Mouse (Mus musculus) lung, postnatal 14 days (tissue): ENCODE measurements around the gene Fmnl2.
A peak's percentile ranks its signal among the peaks of the same experiment; 100 is the strongest.

ENCODE experiments used
- DNase-seq: peaks from one replicate; pipeline ENCODE4 v3.0.0; 2021

Fmnl2 gene

GRCm38 (mm10) chr2:52918094-52918493, 60.4 kb downstream of the Fmnl2 start:
- no peak for DNase-seq

GRCm38 (mm10) chr2:52920701-52921435, 63.2 kb downstream of the Fmnl2 start:
- DNase-seq: no peak

- no peak for DNase-seq
Observed at GRCm38 (mm10) chr2:52925062-52925461, 67.4 kb downstream of the Fmnl2 start.

GRCm38 (mm10) chr2:52927381-52927780, 69.7 kb downstream of the Fmnl2 start:
- no peak for DNase-seq

GRCm38 (mm10) chr2:52927858-52928301, 70.2 kb downstream of the Fmnl2 start:
- DNase-seq: no peak

GRCm38 (mm10) chr2:52928401-52928800, 70.7 kb downstream of the Fmnl2 start:
- DNase-seq: no peak

- DNase-seq: peak; percentile 62
Observed at GRCm38 (mm10) chr2:52930106-52930868, 72.6 kb downstream of the Fmnl2 start.

- DNase-seq: no peak
Observed at GRCm38 (mm10) chr2:52931315-52931714, 73.7 kb downstream of the Fmnl2 start.

GRCm38 (mm10) chr2:52935906-52936305, 78.2 kb downstream of the Fmnl2 start:
- no peak for DNase-seq

- DNase-seq: no peak
Observed at GRCm38 (mm10) chr2:52938351-52939074, 80.9 kb downstream of the Fmnl2 start.

GRCm38 (mm10) chr2:52943644-52944423, 86.2 kb downstream of the Fmnl2 start:
- no peak for DNase-seq

- no peak for DNase-seq
Observed at GRCm38 (mm10) chr2:52944594-52944993, 86.9 kb downstream of the Fmnl2 start.

GRCm38 (mm10) chr2:52946074-52946473, 88.4 kb downstream of the Fmnl2 start:
- DNase-seq: no peak

GRCm38 (mm10) chr2:52946524-52947186, 89.0 kb downstream of the Fmnl2 start:
- no peak for DNase-seq

- no peak for DNase-seq
Observed at GRCm38 (mm10) chr2:52948406-52948805, 90.7 kb downstream of the Fmnl2 start.

- no peak for DNase-seq
Observed at GRCm38 (mm10) chr2:52949556-52949955, 91.9 kb downstream of the Fmnl2 start.

GRCm38 (mm10) chr2:52950226-52950625, 92.6 kb downstream of the Fmnl2 start:
- no peak for DNase-seq

- DNase-seq: no peak
Observed at GRCm38 (mm10) chr2:52952202-52952730, 94.6 kb downstream of the Fmnl2 start.

- peak; percentile 74 for DNase-seq
Observed at GRCm38 (mm10) chr2:52955090-52955489, 97.4 kb downstream of the Fmnl2 start.

- no peak for DNase-seq
Observed at GRCm38 (mm10) chr2:52955831-52956230, 98.2 kb downstream of the Fmnl2 start.

GRCm38 (mm10) chr2:52957771-52958534, 100.3 kb downstream of the Fmnl2 start:
- no peak for DNase-seq
